Mouse (Mus musculus): Measurements from ENCODE around the gene Olfr1357.

GRCm38 (mm10) chr10:78607602-78608001, 10.3 kb downstream of the Olfr1357 start:
- TF ChIP-seq TAL1 (IDR thresholded peaks at IDR 0.05; ENCODE audit: low read length) (no peak), GATA1 (IDR thresholded peaks at IDR 0.05; ENCODE audit: low read length) (no peak)
